Mouse (Mus musculus) cerebellum, adult 2 months (tissue): Measurements from ENCODE around the gene Boc. TPM values are rescaled to one million over a fixed set of nuclear protein-coding genes. Genes with fewer than 3 reads are reported as not detected.

Experiments
- DNase-seq, 2 experiments: peaks; one replicate each; pipeline ENCODE4 v3.0.0; 2021
- H3K27ac ChIP-seq: fragments of 200-500 bp; 2 replicates; pipeline ENCODE4 v1.5.1; 2012; ENCODE audit warnings: low read length, control low read depth, inconsistent platforms; ENCODE audit not compliant: insufficient read depth
- H3K27me3 ChIP-seq: fragments of 200-500 bp; 2 replicates; pipeline ENCODE4 v1.6.1; 2012; ENCODE audit warnings: inconsistent platforms, mild to moderate bottlenecking, low read length, moderate library complexity; ENCODE audit not compliant: control insufficient read depth, insufficient read depth
- H3K4me1 ChIP-seq: fragments of 200-500 bp; 2 replicates; pipeline ENCODE4 v1.6.1; 2011; ENCODE audit warnings: low read length; ENCODE audit not compliant: control insufficient read depth, insufficient read depth
- H3K4me3 ChIP-seq: fragments of 200-500 bp; replicated peaks from 2 replicates; pipeline ENCODE3; 2011; ENCODE audit warnings: mild to moderate bottlenecking, low read depth, low read length, control low read depth; ENCODE audit not compliant: insufficient read depth
- CTCF ChIP-seq: fragments of 200-500 bp; IDR thresholded peaks from 2 replicates; pipeline ENCODE4 v1.5.1; 2011; ENCODE audit warnings: low read depth, mild to moderate bottlenecking, control low read depth, low read length, moderate library complexity, borderline replicate concordance; ENCODE audit not compliant: insufficient read depth
- POLR2A ChIP-seq: fragments of 200-500 bp; IDR thresholded peaks from 2 replicates; pipeline ENCODE4 v1.6.1; 2011; ENCODE audit warnings: low read length, control low read depth, borderline replicate concordance; ENCODE audit not compliant: insufficient read depth
- WGBS: fragments of 180-500 bp; shearing (Covaris S2); methylation state at CpG from one replicate; pipeline ENCODE4 v1.1.7; 2018; 5-methylcytosine and 5-hydroxymethylcytosine counted together
- polyA plus RNA-seq: library from polyadenylated mRNA; depleted of rRNA; stranded (reverse); fragments of >200 nt; gene quantifications from 2 replicates; pipeline ENCODE4 v1.2.3, GENCODE M21; 2012

Boc gene
- polyA plus RNA-seq, 1 experiment, result 37.9 TPM

DNA sequence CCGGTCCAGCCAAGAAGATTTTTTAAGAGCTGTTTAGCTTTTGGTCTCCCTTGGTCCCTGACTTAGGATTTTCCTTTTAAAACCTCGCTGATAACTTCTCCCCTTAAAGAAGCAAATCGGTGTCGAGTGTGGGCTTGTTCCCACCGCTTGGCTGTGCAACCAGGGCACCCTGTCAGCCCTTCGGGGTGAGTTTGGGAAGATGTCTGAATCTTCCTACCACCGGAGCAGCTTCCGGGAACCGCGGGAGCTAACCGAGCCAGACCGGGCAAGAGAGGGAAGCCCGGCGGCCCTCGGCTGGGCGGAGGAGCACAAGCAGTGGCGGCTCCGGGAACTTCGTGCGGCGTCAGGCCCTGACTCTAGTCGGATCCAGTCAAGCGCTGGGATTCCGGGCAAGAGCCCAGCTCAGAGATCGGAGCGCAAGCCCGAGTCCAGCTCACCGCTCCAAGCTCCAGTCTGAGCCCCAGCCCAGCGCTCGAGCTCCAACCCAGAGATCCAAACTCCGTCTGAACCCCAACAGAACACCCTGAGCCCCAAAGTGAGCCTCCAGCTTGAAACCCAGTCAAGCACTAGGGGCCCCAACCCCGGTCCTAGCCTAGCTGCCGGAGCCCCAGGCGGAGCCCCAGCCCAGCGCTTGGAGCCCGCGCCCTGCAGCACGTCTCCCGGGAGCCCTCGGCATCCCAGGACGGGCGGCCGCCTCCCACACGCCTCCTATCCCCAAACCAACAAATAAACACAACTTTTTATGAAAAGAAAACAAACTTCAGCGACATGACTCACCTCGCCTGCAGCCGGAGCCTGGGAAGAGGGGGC is 831 bp downstream of the Boc start:
- TF ChIP-seq POLR2A (no peak), CTCF (no peak)
- DNase-seq, result peak; percentile 87 to 89
- H3K27me3 ChIP-seq, result no peaks in the 10 kb centered on the region
- peak overlapping the region; percentile 75 for H3K4me3 ChIP-seq
- H3K4me1 ChIP-seq, result peaks cover 16% of the 10 kb centered on the region; the same call in 1 of the 2 replicates
- H3K27ac ChIP-seq, result peak overlapping the region; percentile 98
- WGBS, result under 1% methylated on average over 47 of the region's 47 CpGs

DNA sequence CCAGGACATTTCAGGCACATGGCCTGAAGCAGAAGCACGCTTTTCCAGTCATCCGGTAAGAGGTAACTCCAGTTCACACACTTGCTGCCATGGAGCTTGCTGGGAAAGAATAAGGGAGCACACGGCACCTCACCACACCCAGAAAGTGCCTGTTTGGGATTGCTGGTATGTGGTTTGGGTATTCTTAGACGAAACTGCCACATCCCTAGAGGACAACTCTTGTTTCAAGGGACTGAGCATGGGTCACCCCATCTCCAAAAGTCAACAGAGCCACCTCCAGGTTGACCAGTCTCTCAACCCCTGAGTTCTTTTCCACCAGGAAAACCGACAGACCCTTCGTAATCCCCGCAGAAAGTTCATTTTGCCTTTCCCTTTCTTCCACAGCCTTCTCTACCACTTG is 1.6 kb downstream of the Boc start:
- H3K27ac ChIP-seq, result peak overlapping the region; percentile 98
- peaks cover 23% of the 10 kb centered on the region; the same call in 1 of the 2 replicates for H3K4me1 ChIP-seq
- TF ChIP-seq CTCF (no peak), POLR2A (no peak)
- no peaks in the 10 kb centered on the region for H3K27me3 ChIP-seq
- peak overlapping the region; percentile 75 for H3K4me3 ChIP-seq
- DNase-seq, result peak; percentile 59 to 61
- 12% methylated on average over 7 of the region's 7 CpGs for WGBS

DNA sequence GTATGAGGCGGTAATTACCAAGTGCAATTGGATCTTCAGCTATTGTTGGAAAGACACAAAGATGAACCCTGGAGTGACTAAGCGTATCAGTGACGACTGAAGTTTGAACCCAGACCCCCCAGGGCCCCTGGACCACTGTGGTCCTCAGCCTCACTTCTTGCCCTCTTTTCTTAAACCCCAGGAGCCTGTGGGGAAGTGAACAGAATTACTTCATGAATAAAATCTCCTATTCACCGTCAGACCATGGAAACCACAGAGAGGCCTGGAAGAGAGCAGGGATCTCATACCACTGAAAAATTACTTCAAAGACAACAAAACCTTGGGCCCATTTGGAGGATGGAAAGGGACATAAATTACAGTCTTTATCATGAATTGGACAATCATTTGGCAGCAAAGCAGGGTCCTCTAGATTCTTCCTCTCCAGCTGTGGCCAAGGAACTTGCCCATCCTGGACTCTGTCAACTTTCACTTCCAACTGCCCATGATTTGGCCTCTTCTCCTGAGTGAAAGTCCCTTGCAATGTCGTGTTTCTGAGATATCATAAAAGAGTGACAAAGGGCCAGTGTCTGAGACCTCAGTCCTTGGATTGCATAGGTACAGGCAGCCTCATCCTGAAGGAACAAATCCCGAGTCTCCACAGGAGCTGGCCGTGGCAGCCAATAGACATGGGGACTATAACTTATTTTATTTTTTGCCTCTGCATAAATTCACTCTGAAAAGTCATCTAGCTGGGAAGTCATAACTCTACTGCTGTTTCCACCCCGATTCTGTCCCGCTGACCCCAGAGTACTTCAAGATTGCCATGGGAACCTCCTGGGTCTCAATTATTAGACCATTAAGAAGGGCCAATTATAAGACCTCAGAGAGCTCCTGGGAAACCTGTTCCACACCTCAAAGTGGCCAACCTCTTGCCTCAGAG is 2.6 kb downstream of the Boc start:
- peak overlapping the region; percentile 45 for H3K27ac ChIP-seq
- H3K27me3 ChIP-seq, result no peaks in the 10 kb centered on the region
- TF ChIP-seq CTCF, result no peak
- TF ChIP-seq POLR2A, result no peak
- peaks cover 31% of the 10 kb centered on the region for H3K4me1 ChIP-seq
- DNase-seq, result peak; percentile 21 to 38
- 17% methylated on average over 9 of the region's 9 CpGs for WGBS
- peak overlapping the region; percentile 75 for H3K4me3 ChIP-seq

DNA sequence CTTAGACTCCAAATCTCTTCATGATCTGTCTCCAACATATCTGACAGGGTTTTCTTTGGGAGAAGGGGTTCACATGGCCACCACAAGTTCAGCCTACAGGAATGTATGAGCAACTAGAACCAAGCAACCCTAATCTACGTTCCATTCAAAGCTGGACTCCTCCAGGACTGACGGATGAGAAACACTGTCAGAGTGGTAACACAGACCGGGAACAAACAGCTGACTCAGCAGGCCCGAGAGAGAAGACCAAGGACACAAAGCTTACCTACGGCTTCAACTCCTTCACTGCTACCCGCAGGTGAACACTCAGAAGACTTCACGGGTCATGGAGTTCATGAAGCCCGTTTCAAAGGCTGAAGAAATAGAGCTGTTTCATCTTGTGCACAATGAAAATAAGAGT is 4.8 kb downstream of the Boc start:
- H3K4me3 ChIP-seq, result peak overlapping the region; percentile 18
- peaks cover 50% of the 10 kb centered on the region for H3K4me1 ChIP-seq
- H3K27ac ChIP-seq, result peak overlapping the region; percentile 24; the same call in 1 of the 2 replicates
- 12% methylated on average over 8 of the region's 8 CpGs for WGBS
- peak in 1 of 2 experiments; percentile 40 for DNase-seq
- TF ChIP-seq POLR2A, result no peak
- no peak for TF ChIP-seq CTCF
- no peaks in the 10 kb centered on the region for H3K27me3 ChIP-seq

DNA sequence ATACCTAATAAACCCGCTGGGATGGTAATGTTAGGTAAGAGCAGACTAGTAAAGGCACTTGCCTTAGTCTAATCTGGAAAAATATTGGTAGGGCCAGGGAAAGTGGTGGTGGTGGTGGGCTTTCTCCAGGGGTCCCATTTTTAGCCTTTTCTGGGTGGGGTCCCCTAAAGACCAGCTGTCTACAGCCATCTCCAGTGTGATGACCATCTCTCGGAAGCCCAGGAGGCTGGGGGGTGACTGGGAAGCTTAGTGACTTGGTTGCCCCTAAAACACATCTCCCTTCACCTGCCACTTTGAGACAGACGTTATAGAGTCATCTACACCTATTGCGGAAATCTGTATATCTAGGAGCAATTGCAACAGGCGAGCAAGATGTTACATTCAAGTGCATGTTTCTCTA is 6.0 kb downstream of the Boc start:
- DNase-seq, result no peak
- no peaks in the 10 kb centered on the region for H3K27me3 ChIP-seq
- H3K4me1 ChIP-seq, result peaks cover 51% of the 10 kb centered on the region
- no peak overlapping the region for H3K4me3 ChIP-seq
- TF ChIP-seq POLR2A (no peak), CTCF (no peak)
- WGBS, result 43% methylated on average over 5 of the region's 5 CpGs
- peak overlapping the region; percentile 89 for H3K27ac ChIP-seq

DNA sequence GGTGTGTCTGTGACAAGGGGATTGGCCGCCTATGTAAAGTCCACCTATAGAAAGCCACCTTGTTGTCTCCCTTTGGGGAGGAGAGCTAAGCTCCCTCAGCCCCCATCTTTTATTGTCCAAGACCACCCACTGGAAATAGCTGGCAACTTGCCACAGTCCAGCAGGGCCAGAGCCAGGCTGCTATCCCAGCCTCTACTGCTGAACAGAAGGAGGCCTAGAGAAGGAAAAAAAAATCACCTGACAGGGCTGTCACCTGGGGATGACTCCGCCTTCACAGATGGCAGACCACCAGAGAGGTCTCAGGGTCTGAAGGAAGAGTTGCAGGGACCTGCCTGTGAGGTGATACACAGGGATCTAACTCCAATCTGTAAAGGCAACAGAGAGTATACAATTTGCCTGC is 6.7 kb downstream of the Boc start:
- peak overlapping the region; percentile 89 for H3K27ac ChIP-seq
- H3K4me3 ChIP-seq, result peak overlapping the region; percentile 6
- TF ChIP-seq CTCF (no peak), POLR2A (no peak)
- H3K27me3 ChIP-seq, result no peaks in the 10 kb centered on the region
- DNase-seq, result peak; percentile 75 to 79
- WGBS, result 17% methylated on average over 2 of the region's 2 CpGs
- H3K4me1 ChIP-seq, result peaks cover 54% of the 10 kb centered on the region

DNA sequence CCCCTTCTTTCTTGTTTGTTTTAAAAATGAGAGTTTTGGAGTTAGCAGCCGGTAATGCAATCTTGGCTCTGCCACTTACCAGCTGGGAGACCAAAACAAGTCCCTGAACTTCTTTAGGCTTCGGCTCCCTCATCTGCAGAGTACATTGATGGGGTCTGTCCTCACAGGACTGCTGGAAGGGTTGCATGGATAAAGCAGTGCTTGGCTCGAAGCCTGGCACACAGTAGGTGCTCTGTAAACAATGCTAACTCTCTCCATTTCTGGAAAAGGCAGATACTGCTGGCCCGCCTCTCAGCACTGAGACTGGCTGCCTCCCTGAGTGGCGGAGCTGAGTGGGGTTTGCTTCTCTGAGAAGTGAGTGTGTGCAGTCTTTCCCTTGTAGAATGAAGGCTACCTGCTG is 7.2 kb downstream of the Boc start:
- H3K27me3 ChIP-seq, result no peaks in the 10 kb centered on the region
- no peak for TF ChIP-seq POLR2A
- no peak for TF ChIP-seq CTCF
- peaks cover 59% of the 10 kb centered on the region for H3K4me1 ChIP-seq
- peak overlapping the region; percentile 33 for H3K4me3 ChIP-seq
- 9% methylated on average over 5 of the region's 5 CpGs for WGBS
- H3K27ac ChIP-seq, result peak overlapping the region; percentile 89
- peak; percentile 56 to 62 for DNase-seq
